Mouse (Mus musculus): ENCODE measurements around the gene Man2a2. TPM values are rescaled to one million over a fixed set of nuclear protein-coding genes. Genes with fewer than 3 reads are reported as not detected.

The Man2a2 gene
- total and polyA plus RNA-seq, 3 experiments: 55.7 to 75.8 (median 58.7) TPM

- Histone ChIP-seq H3K9ac (ENCODE audit: low read depth, low read length) (no peak overlapping the region), H3K36me3 (ENCODE audit: control insufficient read depth, insufficient read depth, low read length) (no peaks in the 10 kb centered on the region), H3K27ac (no peak overlapping the region), H3K4me3 (no peak overlapping the region), H3K4me1 (ENCODE audit: control insufficient read depth, insufficient read depth, low read length) (no peaks in the 10 kb centered on the region), H3K27me3 (ENCODE audit: control insufficient read depth, insufficient read depth, low read length) (no peaks in the 10 kb centered on the region), H3K79me2 (replicated peaks; ENCODE audit: control insufficient read depth, insufficient read depth, low read length) (no peaks in the 10 kb centered on the region)
- WGBS: 62% methylated on average over 2 of the region's 2 CpGs
- intact Hi-C loops (cut with DNase I): no loop called here
- no peak for DNase-seq
- TF ChIP-seq CTCF (IDR thresholded peaks at IDR 0.05) (no peak), EP300 (IDR thresholded peaks at IDR 0.05; ENCODE audit: insufficient read depth, low read depth, low read length) (no peak), POLR2A (IDR thresholded peaks at IDR 0.05; ENCODE audit: insufficient read depth, low read depth, low read length) (no peak)
Observed at GRCm38 (mm10) chr7:80350808-80351207, 20.4 kb downstream of the Man2a2 start.

DNA sequence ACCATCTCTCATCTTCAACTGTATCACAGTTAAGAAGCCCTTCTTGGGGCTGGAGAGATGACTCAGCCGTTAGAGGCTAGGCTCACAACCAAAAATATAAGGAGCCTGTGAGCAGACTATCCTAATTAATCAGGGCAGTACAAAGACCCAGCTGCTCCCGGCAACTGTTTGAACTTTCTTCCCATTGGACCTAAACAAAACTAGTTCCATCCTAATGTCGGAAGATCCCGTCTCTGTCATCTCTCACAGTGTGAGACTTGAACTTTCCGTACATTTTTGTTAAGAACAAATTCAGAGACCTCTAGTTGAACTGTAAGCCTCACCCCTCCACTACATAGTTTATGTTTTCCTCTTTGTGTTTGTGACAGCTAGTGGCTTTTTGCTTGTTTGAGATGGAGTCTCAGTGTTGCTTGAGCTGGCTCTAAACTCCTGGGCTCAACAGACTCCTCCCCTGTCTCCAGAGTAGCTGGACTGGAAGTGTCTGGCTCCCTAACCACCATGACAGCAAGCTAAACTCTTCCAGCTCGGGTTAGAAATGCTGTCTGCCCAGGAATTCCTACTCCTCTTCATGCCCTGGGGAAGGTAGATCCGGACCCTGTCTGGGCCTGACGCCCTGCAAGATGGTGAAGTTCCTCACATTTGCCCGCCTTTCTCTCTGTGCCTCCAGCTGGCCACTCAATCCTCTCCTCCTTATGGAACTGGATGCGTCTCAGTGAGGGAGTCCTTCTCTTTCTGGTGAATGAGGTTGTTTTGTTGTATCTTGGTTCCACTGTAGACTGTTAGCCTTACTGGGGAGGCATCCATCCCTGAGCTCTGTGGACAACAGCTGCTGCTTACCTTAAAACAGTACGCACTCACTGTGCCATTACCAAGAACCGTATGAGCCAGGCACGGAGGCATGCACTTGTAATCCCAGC lies 23.2 kb downstream of the Man2a2 start:
- H3K4me1 ChIP-seq (ENCODE audit: control insufficient read depth, insufficient read depth, low read length): peaks cover 3% of the 10 kb centered on the region
- H3K4me3 ChIP-seq: no peak overlapping the region
- H3K36me3 ChIP-seq (ENCODE audit: control insufficient read depth, insufficient read depth, low read length): no peaks in the 10 kb centered on the region
- H3K27ac ChIP-seq: no peak overlapping the region
- 67% methylated on average over 13 of the region's 13 CpGs for WGBS
- DNase-seq: no peak
- TF ChIP-seq EP300 (IDR thresholded peaks at IDR 0.05; ENCODE audit: insufficient read depth, low read depth, low read length) (no peak), POLR2A (IDR thresholded peaks at IDR 0.05; ENCODE audit: insufficient read depth, low read depth, low read length) (no peak), CTCF (IDR thresholded peaks at IDR 0.05) (no peak)
- intact Hi-C loops (cut with DNase I): no loop called here
- no peaks in the 10 kb centered on the region for H3K27me3 ChIP-seq (ENCODE audit: control insufficient read depth, insufficient read depth, low read length)
- no peaks in the 10 kb centered on the region for H3K79me2 ChIP-seq (replicated peaks; ENCODE audit: control insufficient read depth, insufficient read depth, low read length)
- H3K9ac ChIP-seq (ENCODE audit: low read depth, low read length): no peak overlapping the region

GRCm38 (mm10) chr7:80346830-80347229 lies 24.3 kb downstream of the Man2a2 start:
- no peaks in the 10 kb centered on the region for H3K79me2 ChIP-seq (replicated peaks; ENCODE audit: control insufficient read depth, insufficient read depth, low read length)
- H3K4me1 ChIP-seq (ENCODE audit: control insufficient read depth, insufficient read depth, low read length): peaks cover 3% of the 10 kb centered on the region
- H3K9ac ChIP-seq (ENCODE audit: low read depth, low read length): no peak overlapping the region
- H3K36me3 ChIP-seq (ENCODE audit: control insufficient read depth, insufficient read depth, low read length): no peaks in the 10 kb centered on the region
- no peak overlapping the region for H3K27ac ChIP-seq
- 71% methylated on average over 5 of the region's 5 CpGs for WGBS
- H3K27me3 ChIP-seq (ENCODE audit: control insufficient read depth, insufficient read depth, low read length): no peaks in the 10 kb centered on the region
- no peak for TF ChIP-seq EP300 (IDR thresholded peaks at IDR 0.05; ENCODE audit: insufficient read depth, low read depth, low read length)
- 0 out of 2 replicates have a peak, but pooled peaks have one; percentile 23 for TF ChIP-seq POLR2A (IDR thresholded peaks at IDR 0.05; ENCODE audit: insufficient read depth, low read depth, low read length)
- no peak overlapping the region for H3K4me3 ChIP-seq
- intact Hi-C loops (cut with DNase I): no loop called here
- DNase-seq: no peak

DNA sequence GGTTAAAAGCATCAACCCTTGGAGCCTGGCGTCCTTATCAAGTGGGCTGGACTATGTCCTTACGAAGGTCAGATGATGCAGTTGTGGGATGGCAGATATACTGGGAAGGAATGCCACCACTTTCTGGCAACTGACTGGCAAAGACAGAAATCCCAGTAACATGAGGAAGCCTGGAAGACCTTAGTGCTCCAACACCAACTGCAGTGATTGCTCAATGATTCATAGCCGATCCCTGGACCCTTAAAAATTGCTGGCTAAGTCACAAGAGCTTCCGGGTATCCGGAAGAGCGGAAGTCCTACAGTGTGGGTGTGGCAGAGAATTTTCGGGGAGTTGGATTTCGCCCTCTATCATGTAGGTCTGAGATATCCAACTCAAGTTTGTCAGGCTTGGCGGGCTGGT lies 25.0 kb downstream of the Man2a2 start:
- 75% methylated on average over 9 of the region's 9 CpGs for whole genome bisulfite sequencing
- no peak overlapping the region for H3K27ac ChIP-seq
- intact Hi-C loops (cut with DNase I): no loop called here
- H3K36me3 ChIP-seq (ENCODE audit: control insufficient read depth, insufficient read depth, low read length): no peaks in the 10 kb centered on the region
- no peak for DNase-seq
- no peak overlapping the region for H3K9ac ChIP-seq (ENCODE audit: low read depth, low read length)
- no peak for TF ChIP-seq POLR2A (IDR thresholded peaks at IDR 0.05; ENCODE audit: insufficient read depth, low read depth, low read length)
- no peak for TF ChIP-seq CTCF (IDR thresholded peaks at IDR 0.05)
- no peak for TF ChIP-seq EP300 (IDR thresholded peaks at IDR 0.05; ENCODE audit: insufficient read depth, low read depth, low read length)
- no peaks in the 10 kb centered on the region for H3K27me3 ChIP-seq (ENCODE audit: control insufficient read depth, insufficient read depth, low read length)
- no peaks in the 10 kb centered on the region for H3K79me2 ChIP-seq (replicated peaks; ENCODE audit: control insufficient read depth, insufficient read depth, low read length)
- peaks cover 3% of the 10 kb centered on the region for H3K4me1 ChIP-seq (ENCODE audit: control insufficient read depth, insufficient read depth, low read length)
- H3K4me3 ChIP-seq: no peak overlapping the region

DNA sequence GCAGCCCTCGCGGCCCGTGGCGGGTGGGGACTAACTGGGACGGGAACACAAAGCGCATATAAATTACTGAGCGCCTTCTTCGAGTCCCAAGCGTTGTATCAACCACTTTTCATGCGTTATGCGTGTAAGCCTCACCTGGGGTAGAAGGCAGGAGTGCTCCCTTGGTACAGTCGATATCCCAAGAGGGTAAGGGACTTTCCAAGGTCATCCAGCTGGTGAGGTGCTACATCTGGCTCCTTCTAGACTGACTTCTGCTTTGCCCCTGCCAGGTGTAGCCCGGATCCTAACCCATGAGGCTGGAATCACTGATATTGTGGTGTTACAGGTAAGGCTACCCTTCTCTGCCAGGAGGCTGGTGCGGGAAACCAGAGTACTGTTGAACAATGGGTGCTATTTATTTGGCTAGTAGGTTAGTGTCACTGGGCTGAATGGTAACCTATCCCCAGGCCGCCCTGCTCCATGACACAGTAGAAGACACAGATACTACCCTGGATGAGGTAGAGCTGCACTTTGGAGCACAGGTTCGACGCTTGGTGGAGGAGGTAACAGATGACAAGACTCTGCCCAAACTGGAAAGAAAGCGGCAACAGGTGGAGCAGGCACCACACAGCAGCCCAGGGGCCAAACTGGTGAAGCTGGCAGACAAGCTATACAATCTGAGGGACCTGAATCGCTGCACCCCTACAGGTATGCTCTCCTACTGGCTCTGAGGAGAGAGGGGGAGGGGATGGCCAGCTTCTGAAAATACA lies 27.7 kb downstream of the Man2a2 start:
- H3K4me1 ChIP-seq (ENCODE audit: control insufficient read depth, insufficient read depth, low read length): peaks cover 11% of the 10 kb centered on the region
- intact Hi-C loops (cut with DNase I): no loop called here

More for the DNA sequence above, 27.7 kb downstream of the Man2a2 start:
- DNase-seq: no peak
- 0 out of 2 replicates have a peak, but pooled peaks have one; percentile 1 for TF ChIP-seq CTCF (IDR thresholded peaks at IDR 0.05)
- TF ChIP-seq POLR2A (IDR thresholded peaks at IDR 0.05; ENCODE audit: insufficient read depth, low read depth, low read length): no peak
- no peak for TF ChIP-seq EP300 (IDR thresholded peaks at IDR 0.05; ENCODE audit: insufficient read depth, low read depth, low read length)
- Histone ChIP-seq H3K4me3 (peak overlapping the region; percentile 96), H3K79me2 (replicated peaks; ENCODE audit: control insufficient read depth, insufficient read depth, low read length) (no peaks in the 10 kb centered on the region), H3K9ac (ENCODE audit: low read depth, low read length) (peak overlapping the region; percentile 78), H3K27me3 (ENCODE audit: control insufficient read depth, insufficient read depth, low read length) (no peaks in the 10 kb centered on the region), H3K36me3 (ENCODE audit: control insufficient read depth, insufficient read depth, low read length) (no peaks in the 10 kb centered on the region), H3K27ac (peak overlapping the region; percentile 94)
- 26% methylated on average over 19 of the region's 19 CpGs for WGBS
